18 mouse cellular contexts compared by ENCODE assay signal in genomic region chr8:107608751-107609150, GRCm38 (mm10). TPM values are rescaled to one million over a fixed set of nuclear protein-coding genes. Genes with fewer than 3 reads are reported as not detected.
A peak's percentile ranks its signal among the peaks of the same experiment; 100 is the strongest.
DNase-seq lines count a peak whose midpoint lies in the region; ATAC-seq lines count a peak whose summit lies in the region.
"Had no signal": no experiment of that assay in that cellular context is flagged by ENCODE, and none has a peak within 500 bp of the region (broad histone marks: within the 10 kb centered on the region; RNA-seq: fewer than 3 reads in every experiment).

No protein-coding gene starts in this region.

- ATAC-seq in midbrain, embryonic 14.5 days (ENCODE audit: low FRiP score, low TSS enrichment) = no peak
- ATAC-seq in hindbrain, embryonic 13.5 days (ENCODE audit: low FRiP score) = no peak
- no peak for ATAC-seq in limb, embryonic 13.5 days (ENCODE audit: low FRiP score, low read depth)
- ATAC-seq: liver, embryonic 12.5 days; midbrain, embryonic 15.5 days had no signal

- H3K9ac ChIP-seq in midbrain, embryonic 14.5 days (replicated peaks; ENCODE audit: low read length) = no peak overlapping the region
- no peak overlapping the region for H3K9ac ChIP-seq in hindbrain, embryonic 13.5 days
- no peak overlapping the region for H3K9ac ChIP-seq in limb, embryonic 13.5 days
- H3K9ac ChIP-seq: liver, embryonic 12.5 days; lung, embryonic 14.5 days; midbrain, embryonic 15.5 days had no signal

- no peaks in the 10 kb centered on the region for H3K36me3 ChIP-seq in midbrain, embryonic 14.5 days (ENCODE audit: control insufficient read depth, insufficient read depth, low read length)
- H3K36me3 ChIP-seq in midbrain, embryonic 10.5 days = no peaks in the 10 kb centered on the region
- no peaks in the 10 kb centered on the region for H3K36me3 ChIP-seq in hindbrain, embryonic 13.5 days
- no peaks in the 10 kb centered on the region for H3K36me3 ChIP-seq in limb, embryonic 13.5 days
- H3K36me3 ChIP-seq: liver, embryonic 12.5 days; midbrain, embryonic 15.5 days had no signal

- H3K27me3 ChIP-seq in midbrain, embryonic 14.5 days (ENCODE audit: control insufficient read depth, insufficient read depth, low read length) = no peaks in the 10 kb centered on the region
- peaks cover 6% of the 10 kb centered on the region; the same call in 1 of the 2 replicates for H3K27me3 ChIP-seq in midbrain, embryonic 10.5 days (ENCODE audit: low read depth, poor library complexity, severe bottlenecking)
- H3K27me3 ChIP-seq in hindbrain, embryonic 13.5 days = peaks cover 4% of the 10 kb centered on the region; the same call in 1 of the 2 replicates
- no peaks in the 10 kb centered on the region for H3K27me3 ChIP-seq in limb, embryonic 13.5 days
- H3K27me3 ChIP-seq: midbrain, embryonic 15.5 days had no signal

- peak; percentile 28 for DNase-seq in midbrain, embryonic 14.5 days
- DNase-seq in midbrain, embryonic 10.5 days (ENCODE audit: low spot score) = no peak
- no peak for DNase-seq in urinary bladder, postnatal 14 days (ENCODE audit: low spot score)
- no peak for DNase-seq in kidney, adult 18-20 months
- DNase-seq in ovary, postnatal 10 days (ENCODE audit: low spot score) = no peak
- DNase-seq: adrenal gland, postnatal 36 days; cerebellum, adult 8-10 months; gastrocnemius, postnatal 14 days; heart, postnatal 10 days; kidney, adult 2 months; kidney, postnatal 25 days; lung, embryonic 14.5 days; lung, postnatal 4 days; retina, postnatal 1 day had no signal

- H3K4me2 ChIP-seq in midbrain, embryonic 14.5 days (ENCODE audit: low read length) = no peak overlapping the region
- no peak overlapping the region for H3K4me2 ChIP-seq in hindbrain, embryonic 13.5 days
- peak overlapping the region; percentile 56 for H3K4me2 ChIP-seq in limb, embryonic 13.5 days (replicated peaks)
- H3K4me2 ChIP-seq: liver, embryonic 12.5 days; lung, embryonic 14.5 days; midbrain, embryonic 15.5 days had no signal

- H3K27ac ChIP-seq in midbrain, embryonic 14.5 days (replicated peaks; ENCODE audit: low read depth, low read length) = no peak overlapping the region
- H3K27ac ChIP-seq in midbrain, embryonic 10.5 days (replicated peaks) = no peak overlapping the region
- H3K27ac ChIP-seq in hindbrain, embryonic 13.5 days = peak overlapping the region; percentile 41; the same call in 1 of the 2 replicates
- H3K27ac ChIP-seq in limb, embryonic 13.5 days = peak overlapping the region; percentile 44; the same call in 1 of the 2 replicates
- H3K27ac ChIP-seq: liver, embryonic 12.5 days; midbrain, embryonic 15.5 days had no signal

- H3K4me1 ChIP-seq in midbrain, embryonic 14.5 days (ENCODE audit: control insufficient read depth, insufficient read depth, low read length) = 0 out of 2 replicates have a peak, but pooled peaks cover 7% of the 10 kb centered on the region
- H3K4me1 ChIP-seq in midbrain, embryonic 10.5 days = peaks cover 13% of the 10 kb centered on the region
- peaks cover 7% of the 10 kb centered on the region; the same call in 1 of the 2 replicates for H3K4me1 ChIP-seq in hindbrain, embryonic 13.5 days (replicated peaks)
- peaks cover 35% of the 10 kb centered on the region for H3K4me1 ChIP-seq in limb, embryonic 13.5 days
- H3K4me1 ChIP-seq: liver, embryonic 12.5 days had no signal

- H3K4me3 ChIP-seq in midbrain, embryonic 14.5 days (replicated peaks; ENCODE audit: low read depth, low read length) = no peak overlapping the region
- no peak overlapping the region for H3K4me3 ChIP-seq in midbrain, embryonic 10.5 days
- H3K4me3 ChIP-seq in hindbrain, embryonic 13.5 days = no peak overlapping the region
- H3K4me3 ChIP-seq in limb, embryonic 13.5 days = no peak overlapping the region
- H3K4me3 ChIP-seq: liver, embryonic 12.5 days; midbrain, embryonic 15.5 days had no signal

- 36% methylated on average over 7 of the region's 7 CpGs for WGBS in midbrain, embryonic 14.5 days
- 74% methylated on average over 7 of the region's 7 CpGs for WGBS in midbrain, embryonic 10.5 days
- WGBS in hindbrain, embryonic 13.5 days = 23% methylated on average over 7 of the region's 7 CpGs
- 5% methylated on average over 7 of the region's 7 CpGs for WGBS in limb, embryonic 13.5 days

- H3K9me3 ChIP-seq in midbrain, embryonic 14.5 days (ENCODE audit: control insufficient read depth, low read length) = no peaks in the 10 kb centered on the region
- no peaks in the 10 kb centered on the region for H3K9me3 ChIP-seq in midbrain, embryonic 10.5 days (replicated peaks)
- no peaks in the 10 kb centered on the region for H3K9me3 ChIP-seq in hindbrain, embryonic 13.5 days
- no peaks in the 10 kb centered on the region for H3K9me3 ChIP-seq in limb, embryonic 13.5 days
- H3K9me3 ChIP-seq: liver, embryonic 12.5 days; midbrain, embryonic 15.5 days had no signal

RNA-seq across cellular contexts. Expression of gene Psmd7, which starts 20.5 kb away (rescaled TPM):
- 233 and 237 TPM in 2 replicates for polyA plus RNA-seq in midbrain, embryonic 14.5 days (2014; fragmentation: Nextera tagmentation; extraction: Ambion mirVana)
- polyA plus RNA-seq in midbrain, embryonic 10.5 days (2016; fragmentation: Nextera tagmentation; extraction: Ambion mirVana) = 327 and 337 TPM in 2 replicates
- 248 and 256 TPM in 2 replicates for polyA plus RNA-seq in hindbrain, embryonic 13.5 days (2015; fragmentation: Nextera tagmentation; extraction: Ambion mirVana)
- polyA plus RNA-seq in limb, embryonic 13.5 days (2015; fragmentation: Nextera tagmentation; extraction: Ambion mirVana) = 340 and 356 TPM in 2 replicates

Comparison
In these comparisons a context has a peak if more than half of its experiments do, and no peak if none do; other contexts are left out.
1. H3K27ac ChIP-seq: peak in hindbrain, embryonic 13.5 days (single experiment) and limb, embryonic 13.5 days (single experiment); none in midbrain, embryonic 14.5 days (single experiment) and midbrain, embryonic 10.5 days (single experiment).